Mouse (Mus musculus) lung, postnatal 0 days (tissue): ENCODE data around the gene Yy1.

Experiments used
- CTCF ChIP-seq: IDR thresholded peaks from 2 replicates; pipeline ENCODE4 v1.5.1; 2016; ENCODE audit warnings: antibody characterized with exemption, mild to moderate bottlenecking
- EP300 ChIP-seq: IDR thresholded peaks from 2 replicates; pipeline ENCODE4 v1.6.1; 2016; ENCODE audit warnings: antibody characterized with exemption, mild to moderate bottlenecking, control low read depth

GRCm38 (mm10) chr12:108751790-108752189 is 41.0 kb upstream of the Yy1 start:
- TF ChIP-seq CTCF (no peak), EP300 (no peak)
